Mouse (Mus musculus): Measurements from ENCODE around the gene Tbc1d1. TPM values are rescaled to one million over a fixed set of nuclear protein-coding genes. Genes with fewer than 3 reads are reported as not detected.

Tbc1d1 gene
- total RNA-seq, 1 experiment from 2014 or later, result 11.2 TPM

DNA sequence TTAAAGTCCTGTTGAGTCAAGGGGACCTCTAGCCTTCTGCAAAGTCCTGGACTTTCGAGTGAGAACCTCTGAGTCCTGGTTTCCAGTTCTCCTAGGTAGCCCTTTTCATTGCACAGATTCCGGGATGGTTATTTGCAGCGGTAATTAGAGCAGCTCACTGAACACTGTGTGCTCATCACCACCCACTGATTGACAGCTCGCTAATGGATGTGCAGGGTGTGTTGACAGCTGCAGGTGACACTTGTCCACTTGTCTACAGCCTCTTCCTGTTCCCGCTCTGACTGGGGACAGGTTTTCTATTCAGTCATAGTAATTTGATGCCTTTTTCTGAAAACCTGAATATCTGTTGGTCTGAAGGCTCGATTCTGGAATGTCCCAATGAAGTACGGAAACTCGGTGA lies 50.8 kb downstream of the Tbc1d1 start:
- DNase-seq, result no peak

DNA sequence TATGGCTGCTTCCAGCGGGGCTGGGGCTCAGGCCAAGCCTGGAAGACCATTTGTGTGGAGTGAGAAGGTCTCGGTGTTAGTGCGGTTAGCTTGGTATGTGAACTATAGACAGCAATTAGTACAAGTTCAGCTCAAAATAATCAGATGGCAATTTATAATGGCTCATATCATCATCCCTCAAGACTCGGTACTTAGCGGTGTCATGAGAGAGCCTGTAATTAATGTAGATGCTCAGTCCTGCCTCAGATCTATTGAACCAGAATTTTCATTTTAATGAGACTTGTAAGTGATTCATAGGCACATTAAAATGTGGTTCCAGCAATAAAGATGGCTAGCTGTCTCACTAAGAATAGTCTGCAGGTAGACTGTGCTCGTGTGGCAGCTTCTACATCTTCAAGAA lies 51.7 kb downstream of the Tbc1d1 start:
- DNase-seq, result no peak

GRCm38 (mm10) chr5:64210817-64211216 lies 54.7 kb downstream of the Tbc1d1 start:
- no peak for DNase-seq

GRCm38 (mm10) chr5:64211284-64211683 lies 55.2 kb downstream of the Tbc1d1 start:
- no peak for DNase-seq

- DNase-seq, result no peak
Observed at GRCm38 (mm10) chr5:64212206-64212605, 56.1 kb downstream of the Tbc1d1 start.

GRCm38 (mm10) chr5:64212619-64213018 lies 56.5 kb downstream of the Tbc1d1 start:
- DNase-seq, result no peak

- no peak for DNase-seq
Observed at GRCm38 (mm10) chr5:64215806-64216205, 59.7 kb downstream of the Tbc1d1 start.

DNA sequence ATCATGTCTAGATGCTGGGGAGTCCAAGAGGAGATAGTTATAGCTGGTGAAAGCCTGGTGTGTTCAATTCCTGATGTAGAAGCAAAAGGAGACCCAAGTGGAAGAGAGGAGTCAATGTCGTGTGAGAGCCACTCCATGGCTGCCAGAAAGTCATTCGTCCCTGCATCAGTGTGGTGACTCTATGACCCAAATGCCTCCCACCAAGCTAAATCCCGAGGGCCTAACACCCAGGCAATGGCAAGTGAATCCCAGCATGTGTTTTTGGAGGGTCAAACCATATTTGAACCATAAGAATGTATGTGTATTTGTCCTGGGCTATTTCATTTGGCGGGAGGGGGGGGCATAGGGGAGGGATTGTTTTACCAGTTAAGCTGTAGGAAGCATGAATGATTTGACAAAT lies 60.2 kb downstream of the Tbc1d1 start:
- DNase-seq, result no peak

- no peak for DNase-seq
Observed at GRCm38 (mm10) chr5:64217256-64217655, 61.2 kb downstream of the Tbc1d1 start.

DNA sequence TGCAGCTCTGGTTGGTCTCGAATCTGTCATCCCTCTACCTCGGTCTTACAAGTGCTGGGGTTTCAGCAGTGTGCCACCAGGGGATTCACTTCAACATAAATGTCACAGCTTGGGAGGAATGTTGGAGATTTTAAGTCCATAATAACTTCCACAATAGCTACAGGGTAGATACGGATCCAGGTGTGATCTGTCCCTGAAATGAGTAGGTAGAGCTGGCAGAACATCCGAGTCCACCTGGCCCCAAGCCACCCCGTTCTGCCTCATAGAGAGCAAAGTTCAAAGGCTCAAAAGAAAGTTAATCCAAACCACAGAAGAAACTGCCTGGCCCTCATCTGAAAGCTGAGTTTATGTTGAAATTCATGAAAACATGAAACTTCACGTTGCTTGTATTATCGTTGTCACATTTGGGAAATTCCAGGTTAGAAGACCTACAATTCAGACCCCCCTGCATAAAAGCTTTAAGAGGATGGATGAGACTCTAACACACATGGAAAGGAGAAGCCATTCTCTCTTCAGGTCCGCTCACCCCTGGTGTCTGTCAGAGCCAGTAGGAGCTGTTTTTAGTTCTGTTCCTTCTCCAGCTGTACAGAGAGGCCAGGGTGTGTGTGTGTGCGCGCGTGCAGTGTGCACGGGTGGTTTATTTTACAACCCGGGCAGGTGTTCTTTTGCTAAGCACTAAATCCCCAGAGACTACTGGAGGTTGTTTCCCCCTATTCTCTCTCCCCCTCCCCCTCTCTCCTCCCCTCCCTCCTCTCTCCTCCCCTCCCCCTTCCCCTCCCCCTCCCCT lies 61.9 kb downstream of the Tbc1d1 start:
- no peak for DNase-seq

DNA sequence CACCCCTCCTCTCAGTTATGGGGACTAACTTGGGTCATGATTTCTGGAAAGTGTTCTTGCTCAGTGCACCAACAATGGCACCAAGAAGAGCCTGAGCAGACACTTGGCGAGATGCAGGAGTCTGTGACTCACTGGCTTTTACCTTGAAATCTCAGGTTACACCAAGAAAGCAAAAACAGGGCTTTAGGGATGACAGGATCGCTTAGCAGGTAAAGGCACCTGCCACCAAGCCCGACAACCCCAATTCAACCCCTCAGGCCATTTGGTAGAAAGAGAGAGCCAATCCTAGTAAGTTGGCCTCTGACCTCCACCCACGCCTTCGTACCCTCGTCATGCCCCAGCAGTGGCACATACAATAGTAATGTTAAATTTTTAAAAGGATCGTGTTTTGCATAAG lies 62.5 kb downstream of the Tbc1d1 start:
- no peak for DNase-seq

DNA sequence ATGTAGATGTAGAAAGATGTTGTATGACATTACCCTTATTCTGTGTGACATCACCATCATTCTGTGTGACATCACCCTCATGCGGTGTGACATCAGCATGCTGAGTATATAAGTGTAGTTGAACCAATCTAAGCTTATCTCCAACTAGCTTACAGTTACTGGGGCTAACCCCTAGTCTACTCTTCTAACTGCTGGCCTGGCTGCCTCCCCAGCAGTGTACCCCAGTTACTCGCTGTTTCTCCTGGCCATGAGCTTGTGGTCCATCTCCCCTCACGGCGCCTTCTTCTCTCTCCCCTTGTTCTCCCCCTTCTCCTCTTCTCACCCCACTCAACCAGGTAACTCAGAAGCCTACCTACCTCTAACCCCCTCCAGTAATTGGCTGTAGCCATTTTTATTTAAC lies 64.7 kb downstream of the Tbc1d1 start:
- no peak for DNase-seq

DNA sequence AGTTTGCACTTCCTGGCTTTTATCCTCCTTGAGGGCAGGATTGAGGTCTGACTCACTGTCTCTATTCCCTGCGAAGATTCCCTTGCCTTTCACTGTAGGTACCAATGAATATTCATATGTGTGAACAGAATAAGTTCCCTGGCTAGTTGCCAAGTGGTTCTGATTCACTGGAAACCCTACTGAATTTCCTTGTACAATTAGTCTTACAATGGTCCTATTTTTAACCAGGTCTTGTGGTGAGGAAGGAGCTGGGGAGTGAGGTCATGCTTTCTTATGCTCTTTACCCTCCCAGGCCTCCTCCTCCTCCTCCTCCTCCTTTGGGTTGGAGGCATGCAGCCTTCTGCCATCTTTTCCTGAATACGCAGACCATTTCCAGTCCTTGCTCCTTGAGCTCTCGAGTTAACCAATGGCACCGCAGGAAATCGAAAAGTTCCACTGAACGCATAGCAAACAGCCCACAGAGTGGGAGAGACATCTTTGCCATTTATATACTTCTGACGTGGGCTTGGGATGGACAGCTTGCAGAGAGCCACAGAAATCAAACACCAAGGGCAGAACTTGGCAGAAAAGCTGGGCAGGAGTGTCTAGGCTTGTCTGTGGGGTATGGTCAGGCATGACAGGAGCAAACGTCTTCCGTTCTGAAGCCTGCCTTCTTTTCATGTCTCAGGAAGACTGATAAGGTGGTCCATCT lies 68.8 kb downstream of the Tbc1d1 start:
- DNase-seq, result no peak

DNA sequence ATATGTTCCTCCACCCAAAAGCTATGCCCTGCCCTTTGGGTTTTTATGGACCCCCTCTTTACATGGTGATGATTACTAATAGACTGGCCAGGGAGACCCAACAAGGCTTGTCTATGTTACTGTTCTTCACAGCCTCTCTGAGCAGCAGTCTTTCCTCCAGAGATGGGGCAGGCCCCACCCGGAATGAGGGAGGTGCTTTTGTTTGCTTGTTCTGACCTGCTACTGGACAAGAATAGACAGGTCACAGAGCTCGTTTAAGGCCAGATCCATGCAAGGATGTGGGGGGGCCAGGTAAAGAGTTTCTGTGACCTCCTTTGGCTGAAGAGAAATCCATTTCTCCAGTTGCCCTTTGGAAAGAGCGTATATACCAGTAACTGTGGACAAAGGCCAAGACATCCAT lies 72.1 kb downstream of the Tbc1d1 start:
- DNase-seq, result no peak

- DNase-seq, result no peak
Observed at GRCm38 (mm10) chr5:64229336-64229866, 73.3 kb downstream of the Tbc1d1 start.

GRCm38 (mm10) chr5:64230061-64230466 lies 74.0 kb downstream of the Tbc1d1 start:
- peak; percentile 94 for DNase-seq

- DNase-seq, result peak; percentile 14
Observed at GRCm38 (mm10) chr5:64230507-64231041, 74.5 kb downstream of the Tbc1d1 start.

DNA sequence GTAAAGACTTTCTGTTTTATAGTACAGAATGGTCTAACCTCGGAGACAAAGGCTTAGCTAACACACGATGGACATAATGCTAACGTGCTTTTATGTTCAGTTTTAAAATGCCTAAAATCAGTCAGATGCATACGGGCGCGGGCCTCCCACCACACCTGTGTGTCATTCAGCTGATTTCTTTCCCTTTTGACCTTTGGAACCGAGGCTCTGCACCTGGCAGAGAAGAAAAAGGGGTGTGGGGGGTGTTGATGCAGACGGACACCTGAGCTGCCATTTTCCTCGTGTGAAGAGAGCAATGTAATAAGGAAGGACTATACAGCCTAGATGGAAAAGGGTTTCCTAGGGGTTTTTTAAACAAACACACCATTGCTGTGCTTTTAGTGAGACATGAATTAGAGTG lies 76.8 kb downstream of the Tbc1d1 start:
- DNase-seq, result no peak

DNA sequence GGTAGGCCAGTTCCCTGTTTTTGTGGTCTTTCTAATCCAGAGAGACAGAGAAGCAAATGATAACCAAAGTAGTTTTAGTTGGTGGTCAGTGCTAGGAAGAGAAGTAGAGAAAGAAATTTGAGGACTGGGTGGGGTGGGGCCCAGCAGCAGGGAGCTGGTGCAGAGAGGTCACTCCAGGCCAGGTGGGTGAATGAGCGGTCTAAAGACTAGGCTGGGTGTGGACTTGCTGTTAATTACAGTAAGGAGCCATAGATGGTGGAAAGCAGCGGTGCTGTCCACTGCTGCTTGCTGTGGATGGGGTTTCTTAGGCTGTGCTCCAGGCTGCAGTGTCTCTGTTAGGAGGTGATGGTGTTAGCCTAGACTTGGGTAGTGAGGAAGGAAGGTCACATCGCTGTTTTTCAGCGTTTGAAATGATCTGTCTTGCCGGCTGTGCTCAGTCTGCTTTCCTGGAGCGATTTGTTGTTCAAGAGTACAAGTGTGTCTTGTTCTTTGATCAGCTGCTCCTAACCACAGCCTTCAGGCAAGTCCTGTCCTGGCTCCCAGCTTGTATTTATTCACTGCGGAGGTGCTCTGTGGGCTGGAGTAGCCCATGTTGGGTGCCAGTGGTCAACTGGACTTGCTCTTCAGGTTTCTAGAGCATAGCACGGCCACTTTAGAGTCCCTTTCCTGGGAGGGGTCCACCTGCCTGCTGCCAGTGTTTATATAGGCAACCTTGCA lies 78.3 kb downstream of the Tbc1d1 start:
- DNase-seq, result no peak

- DNase-seq, result no peak
Observed at GRCm38 (mm10) chr5:64235250-64235649, 79.1 kb downstream of the Tbc1d1 start.

DNA sequence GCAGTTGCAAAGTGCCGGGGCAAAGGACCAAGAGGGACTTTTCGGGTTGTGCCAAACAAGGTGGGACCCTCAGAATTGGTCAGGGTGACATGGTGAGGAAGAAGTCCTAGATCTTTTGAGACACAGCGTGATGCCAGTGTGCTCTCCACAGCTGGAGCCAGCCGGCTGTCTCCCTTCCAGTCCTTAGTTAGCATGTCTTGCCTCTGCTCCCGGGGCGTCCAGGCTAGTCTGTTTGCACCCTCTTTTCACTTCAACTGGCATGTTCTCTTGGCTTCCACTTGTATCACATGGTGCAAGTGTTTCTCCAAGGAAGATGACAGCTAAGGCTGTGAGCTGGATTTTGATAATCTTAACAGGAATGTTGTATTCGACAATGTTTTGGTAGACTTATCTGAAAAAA lies 80.5 kb downstream of the Tbc1d1 start:
- no peak for DNase-seq

DNA sequence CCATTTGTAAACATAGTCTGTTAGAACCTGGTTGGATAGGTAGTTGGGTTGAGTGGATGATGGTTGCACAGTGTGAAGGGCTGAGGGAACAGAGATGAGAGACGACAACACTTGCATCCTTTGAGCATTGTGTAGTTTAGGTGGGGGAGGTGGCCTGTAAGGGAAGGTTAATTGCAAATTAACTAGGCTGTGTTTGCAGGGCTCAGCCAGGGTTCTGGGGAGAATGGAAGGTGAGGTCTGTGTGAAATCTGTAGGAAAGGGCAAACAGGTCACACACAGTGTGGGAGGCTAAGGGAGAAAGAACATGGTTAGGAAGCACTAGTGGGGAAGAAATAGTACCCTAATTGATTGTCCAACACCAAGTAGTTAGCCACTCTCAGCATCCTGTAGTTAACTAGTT lies 81.2 kb downstream of the Tbc1d1 start:
- no peak for DNase-seq

- no peak for DNase-seq
Observed at GRCm38 (mm10) chr5:64237693-64238092, 81.6 kb downstream of the Tbc1d1 start.
